Mouse (Mus musculus) megakaryocyte progenitor cell, adult 5-6 weeks (primary cell): ENCODE data around the gene Zfyve26. TPM values are rescaled to one million over a fixed set of nuclear protein-coding genes. Genes with fewer than 3 reads are reported as not detected.
"Not testable (repeated sequence)": the region's sequence is repeated elsewhere in the genome, so short reads cannot be mapped to it uniquely, and the experiment has no call there.

ENCODE experiments used
- ATAC-seq: replicated peaks from 2 replicates; pipeline ENCODE4 v1.8.0; 2016; ENCODE audit warnings: mild to moderate bottlenecking, moderate TSS enrichment, inconsistent platforms; ENCODE audit not compliant: poor library complexity
- total RNA-seq, 2 experiments: library from RNA; stranded (forward) in 1 of 2; stranded (reverse) in 1 of 2; fragments of 157-497, 149-512 nt in 1 of 2; fragments of 200-1000 nt in 1 of 2; gene quantifications; 2 replicates each; pipeline versions ENCODE4 v1.2.3 to v1.2.4; 2015 to 2017

Zfyve26 gene
- total RNA-seq, 2 experiments from 2014 or later: 17.4 to 26.5 TPM

GRCm38 (mm10) chr12:79272604-79273003, 23.5 kb downstream of the Zfyve26 start:
- no peak for ATAC-seq

- 0 out of 2 replicates have a peak, but pooled peaks have one; percentile 34 for ATAC-seq
These were observed 35.1 kb downstream of the Zfyve26 start for GRCm38 (mm10) chr12:79261035-79261434.

- ATAC-seq: no peak
These were observed 36.0 kb downstream of the Zfyve26 start for GRCm38 (mm10) chr12:79260154-79260553.

- peak; percentile 83 for ATAC-seq
These were observed 41.1 kb downstream of the Zfyve26 start for GRCm38 (mm10) chr12:79254975-79255374.

GRCm38 (mm10) chr12:79253294-79254053, 42.6 kb downstream of the Zfyve26 start:
- ATAC-seq: 0 out of 2 replicates have a peak, but pooled peaks have one; percentile 23

- no peak for ATAC-seq
These were observed 48.0 kb downstream of the Zfyve26 start for GRCm38 (mm10) chr12:79248110-79248509.

- no peak for ATAC-seq
These were observed 53.2 kb downstream of the Zfyve26 start for GRCm38 (mm10) chr12:79242921-79243320.

GRCm38 (mm10) chr12:79241985-79242384, 54.1 kb downstream of the Zfyve26 start:
- no peak for ATAC-seq

- peak; percentile 95 for ATAC-seq
These were observed 60.5 kb downstream of the Zfyve26 start for GRCm38 (mm10) chr12:79235485-79236080.

GRCm38 (mm10) chr12:79217511-79217910, 78.6 kb downstream of the Zfyve26 start:
- no peak for ATAC-seq

- no peak for ATAC-seq
These were observed 84.7 kb downstream of the Zfyve26 start for GRCm38 (mm10) chr12:79211447-79211846.

- ATAC-seq: peak; percentile 94
These were observed 87.2 kb downstream of the Zfyve26 start, which contains the start of gene Rdh12 for GRCm38 (mm10) chr12:79208703-79209464. Rdh12 (plus strand) TSS chr12:79208914.

GRCm38 (mm10) chr12:79201882-79202281, 94.2 kb downstream of the Zfyve26 start:
- no peak for ATAC-seq

- no peak for ATAC-seq
These were observed 99.0 kb downstream of the Zfyve26 start for GRCm38 (mm10) chr12:79197105-79197504.

- ATAC-seq: peak; percentile 51
These were observed 102.7 kb downstream of the Zfyve26 start for GRCm38 (mm10) chr12:79193441-79193840.

- no peak for ATAC-seq
These were observed 103.9 kb downstream of the Zfyve26 start, which contains the start of gene Rdh11 for GRCm38 (mm10) chr12:79192193-79192592. Rdh11 (minus strand) TSS chr12:79192293.

GRCm38 (mm10) chr12:79191701-79192100, 104.4 kb downstream of the Zfyve26 start:
- ATAC-seq: peak; percentile 89

GRCm38 (mm10) chr12:79190931-79191673, 105.0 kb downstream of the Zfyve26 start:
- peak; percentile 91 for ATAC-seq

- not testable (repeated sequence) for ATAC-seq
These were observed 110.9 kb downstream of the Zfyve26 start for GRCm38 (mm10) chr12:79185160-79185559.
